Mouse (Mus musculus) limb, embryonic 10.5 days (tissue): ENCODE measurements at regions not wholly inside any gene's neighbourhood (a gene's known extent, or its start where the extent isn't known, plus 50 kb on each side); places are given as distances from the start of the nearest gene placed in this dataset.

ENCODE experiments used
- DNase-seq: peaks from one replicate; pipeline ENCODE4 v3.0.0-alpha.2; 2017; ENCODE audit warnings: low spot score
- H3K27ac ChIP-seq: fragments of 300-500 bp; sonication (generic); 2 replicates; pipeline ENCODE4 v1.5.1; 2016; ENCODE audit warnings: mild to moderate bottlenecking
- H3K27me3 ChIP-seq: fragments of 300-500 bp; sonication (generic); 2 replicates; pipeline ENCODE4 v1.6.1; 2016; ENCODE audit warnings: low read depth, mild to moderate bottlenecking; ENCODE audit not compliant: poor library complexity, severe bottlenecking
- H3K36me3 ChIP-seq: fragments of 300-500 bp; sonication (generic); 2 replicates; pipeline ENCODE4 v1.6.1; 2016; ENCODE audit warnings: mild to moderate bottlenecking, moderate library complexity
- H3K4me1 ChIP-seq: fragments of 300-500 bp; sonication (generic); 2 replicates; pipeline ENCODE4 v1.6.1; 2016
- H3K4me3 ChIP-seq: fragments of 300-500 bp; sonication (generic); 2 replicates; pipeline ENCODE4 v1.5.1; 2016; ENCODE audit warnings: mild to moderate bottlenecking, moderate library complexity
- H3K9me3 ChIP-seq: fragments of 300-500 bp; sonication (generic); replicated peaks from 2 replicates; pipeline ENCODE4 v1.6.1; 2016; ENCODE audit warnings: mild to moderate bottlenecking
- WGBS: fragments of 180-500 bp; shearing (Covaris S2); methylation state at CpG from one replicate; pipeline ENCODE4 v1.1.7; 2016; 5-methylcytosine and 5-hydroxymethylcytosine counted together

DNA sequence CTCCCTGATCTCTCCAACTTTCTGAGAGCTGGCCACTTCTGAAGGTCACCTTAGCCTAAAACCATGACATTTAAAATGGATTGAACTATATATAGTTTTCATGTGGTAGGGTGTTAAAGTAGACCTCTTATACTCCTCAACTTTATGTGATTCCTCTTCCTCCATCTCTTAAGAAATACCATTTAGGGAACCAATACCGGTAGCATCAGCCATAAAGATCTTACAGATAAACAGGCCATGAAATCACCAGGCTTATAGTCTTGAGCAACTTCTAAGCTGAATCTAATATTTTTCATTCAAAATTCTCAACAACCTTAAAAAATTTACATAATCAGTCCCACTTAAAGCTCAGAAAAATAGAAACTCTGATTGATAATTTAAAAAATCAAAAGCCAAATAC lies 56.2 kb downstream of the Rpl36a-ps1 start:
- H3K9me3 ChIP-seq = no peaks in the 10 kb centered on the region
- WGBS = 86% methylated on average over 1 of the region's 1 CpGs
- no peak overlapping the region for H3K4me3 ChIP-seq
- no peaks in the 10 kb centered on the region for H3K36me3 ChIP-seq
- no peaks in the 10 kb centered on the region for H3K4me1 ChIP-seq
- H3K27me3 ChIP-seq = no peaks in the 10 kb centered on the region
- H3K27ac ChIP-seq = no peak overlapping the region
- no peak for DNase-seq

DNA sequence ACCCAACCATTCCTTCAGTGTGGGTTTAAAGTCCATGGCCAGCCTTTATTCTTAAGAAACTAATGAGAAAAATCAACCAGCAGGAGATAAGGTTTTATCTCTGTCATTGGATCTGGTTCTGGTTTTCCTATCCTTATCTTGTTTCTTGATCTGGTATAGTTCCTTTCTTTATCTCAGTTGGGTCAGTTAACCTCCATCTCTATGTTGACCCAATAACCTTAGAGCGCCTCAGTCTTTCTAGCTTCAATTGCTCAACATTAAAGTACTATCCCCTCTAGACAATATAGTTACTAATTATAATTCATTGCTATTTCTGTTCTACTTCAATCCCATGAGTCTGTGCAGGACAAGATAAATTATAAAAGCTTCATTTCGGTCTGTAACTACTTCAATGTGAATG lies 56.7 kb downstream of the Rpl36a-ps1 start:
- no peaks in the 10 kb centered on the region for H3K36me3 ChIP-seq
- H3K27ac ChIP-seq = no peak overlapping the region
- H3K4me1 ChIP-seq = no peaks in the 10 kb centered on the region
- no peak for DNase-seq
- H3K4me3 ChIP-seq = no peak overlapping the region
- WGBS = 89% methylated on average over 2 of the region's 2 CpGs
- no peaks in the 10 kb centered on the region for H3K27me3 ChIP-seq
- no peaks in the 10 kb centered on the region for H3K9me3 ChIP-seq

DNA sequence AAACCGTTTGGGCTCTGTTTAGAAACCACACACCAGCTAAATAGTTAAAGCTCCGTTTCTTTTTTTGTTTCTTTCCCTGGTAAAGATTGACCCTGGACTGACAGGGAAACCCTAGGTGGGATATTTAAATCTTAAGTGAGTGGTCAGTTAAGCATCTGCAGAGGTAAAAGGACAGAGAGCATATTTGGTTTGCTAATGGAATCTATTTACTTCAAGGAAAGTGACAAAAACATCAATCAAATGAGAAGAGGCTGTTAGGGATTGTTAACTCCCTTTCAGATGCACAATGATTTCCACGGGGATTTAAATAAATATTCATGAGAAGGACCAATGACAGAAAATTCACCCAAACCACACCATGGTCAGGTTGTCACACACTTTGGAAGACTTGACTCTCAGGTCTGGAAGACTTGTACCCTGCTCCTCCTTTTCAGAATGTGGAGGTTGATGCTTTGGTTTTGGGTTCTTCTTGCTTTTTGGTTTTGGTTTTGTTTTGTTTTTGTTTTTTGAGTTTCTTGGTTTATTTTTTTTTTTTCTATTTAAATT lies 60.7 kb downstream of the Rpl36a-ps1 start:
- 17% methylated on average over 3 of the region's 3 CpGs for whole genome bisulfite sequencing
- no peaks in the 10 kb centered on the region for H3K27me3 ChIP-seq
- H3K4me3 ChIP-seq = no peak overlapping the region
- no peaks in the 10 kb centered on the region for H3K4me1 ChIP-seq
- DNase-seq = no peak
- no peak overlapping the region for H3K27ac ChIP-seq
- H3K9me3 ChIP-seq = no peaks in the 10 kb centered on the region
- H3K36me3 ChIP-seq = no peaks in the 10 kb centered on the region

DNA sequence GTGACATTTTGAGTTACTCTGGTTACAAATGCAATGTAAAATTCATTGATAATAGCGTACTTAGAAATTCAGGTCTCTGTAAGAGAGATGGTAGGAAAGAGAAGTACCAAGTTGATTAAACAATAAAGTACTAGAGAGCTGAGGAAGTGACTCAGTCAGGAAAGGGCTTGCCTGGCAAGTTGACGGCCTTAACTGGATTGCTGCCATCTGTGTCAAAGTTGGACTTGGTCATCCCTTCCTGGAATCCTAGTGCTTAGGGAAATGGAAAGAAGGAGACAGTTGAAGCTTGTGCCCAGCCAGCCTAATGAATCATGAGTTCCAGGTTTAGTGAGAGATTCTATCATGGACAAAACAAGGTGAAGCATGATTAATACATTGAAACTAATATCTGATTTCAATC lies 64.8 kb downstream of the Rpl36a-ps1 start:
- no peaks in the 10 kb centered on the region for H3K36me3 ChIP-seq
- no peaks in the 10 kb centered on the region for H3K9me3 ChIP-seq
- no peak overlapping the region for H3K27ac ChIP-seq
- no peak for DNase-seq
- H3K4me1 ChIP-seq = no peaks in the 10 kb centered on the region
- H3K27me3 ChIP-seq = no peaks in the 10 kb centered on the region
- 84% methylated on average over 2 of the region's 2 CpGs for WGBS
- H3K4me3 ChIP-seq = no peak overlapping the region

DNA sequence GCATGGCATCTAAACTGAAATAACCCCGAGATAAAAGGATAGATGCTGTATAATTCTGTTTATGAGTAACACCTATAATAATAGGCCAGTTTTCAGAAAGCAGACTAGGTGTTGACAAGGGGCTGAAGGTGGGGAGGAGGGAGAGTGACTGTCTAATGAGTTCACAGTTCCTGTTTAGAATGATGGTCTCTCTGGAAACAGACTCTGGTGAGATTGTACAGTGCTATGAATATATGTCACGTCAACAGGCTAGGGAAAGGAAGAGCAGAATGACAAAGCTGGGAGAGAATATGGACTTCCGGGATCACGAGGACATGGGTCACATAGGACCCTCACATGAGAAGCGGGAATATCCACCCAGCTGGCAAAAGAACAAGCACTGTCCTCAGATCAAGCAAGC lies 85.9 kb downstream of the Rpl36a-ps1 start:
- Histone ChIP-seq H3K4me3 (no peak overlapping the region), H3K9me3 (no peaks in the 10 kb centered on the region), H3K36me3 (no peaks in the 10 kb centered on the region), H3K4me1 (peaks cover 5% of the 10 kb centered on the region; the same call in 1 of the 2 replicates), H3K27me3 (no peaks in the 10 kb centered on the region), H3K27ac (no peak overlapping the region)
- no peak for DNase-seq
- 87% methylated on average over 5 of the region's 5 CpGs for WGBS

DNA sequence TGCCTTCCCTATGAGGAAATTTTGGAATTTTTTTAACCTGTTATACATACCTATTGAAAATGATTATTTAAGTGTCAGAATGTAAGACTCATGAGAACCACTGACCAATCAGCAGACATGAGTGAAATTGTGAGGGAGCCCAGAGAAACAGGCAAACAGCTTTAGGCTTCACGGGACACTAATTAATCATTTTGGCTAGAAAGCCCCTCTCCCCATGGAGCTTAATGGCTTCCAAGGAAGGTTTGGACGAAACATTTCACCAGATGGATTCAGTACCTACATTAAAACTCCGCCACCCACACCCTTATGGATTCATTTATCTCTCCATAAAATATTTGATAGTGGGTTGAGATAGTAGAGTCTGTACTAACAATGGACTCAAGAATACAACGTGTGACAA lies 95.2 kb downstream of the Rpl36a-ps1 start:
- 0 out of 2 replicates have a peak, but pooled peaks cover 6% of the 10 kb centered on the region for H3K4me1 ChIP-seq
- no peaks in the 10 kb centered on the region for H3K36me3 ChIP-seq
- DNase-seq = no peak
- no peaks in the 10 kb centered on the region for H3K27me3 ChIP-seq
- WGBS = 61% methylated on average over 4 of the region's 4 CpGs
- H3K4me3 ChIP-seq = no peak overlapping the region
- no peak overlapping the region for H3K27ac ChIP-seq
- no peaks in the 10 kb centered on the region for H3K9me3 ChIP-seq

DNA sequence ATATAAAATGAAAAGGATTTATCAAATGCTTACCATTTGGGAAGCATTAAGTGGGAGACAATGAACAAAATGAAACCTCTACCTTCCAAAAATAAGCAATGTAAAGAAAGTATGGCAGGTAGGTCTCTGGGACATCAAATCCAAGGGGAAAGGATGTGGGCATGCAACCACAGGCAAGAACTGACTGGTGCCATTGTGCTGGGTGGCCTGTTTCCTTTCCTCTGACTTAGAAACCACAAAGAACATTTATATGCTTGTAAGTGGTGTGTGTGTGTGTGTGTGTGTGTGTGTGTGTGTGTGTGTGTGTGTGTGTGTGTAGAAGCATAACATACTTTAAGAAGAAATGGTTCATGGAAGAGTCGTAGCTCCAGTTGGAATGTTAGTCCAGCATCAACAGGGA lies 96.7 kb downstream of the Rpl36a-ps1 start:
- WGBS = 85% methylated on average over 1 of the region's 1 CpGs
- Histone ChIP-seq H3K27me3 (no peaks in the 10 kb centered on the region), H3K27ac (no peak overlapping the region), H3K4me1 (0 out of 2 replicates have a peak, but pooled peaks cover 6% of the 10 kb centered on the region), H3K9me3 (no peaks in the 10 kb centered on the region), H3K4me3 (no peak overlapping the region), H3K36me3 (no peaks in the 10 kb centered on the region)
- DNase-seq = no peak

DNA sequence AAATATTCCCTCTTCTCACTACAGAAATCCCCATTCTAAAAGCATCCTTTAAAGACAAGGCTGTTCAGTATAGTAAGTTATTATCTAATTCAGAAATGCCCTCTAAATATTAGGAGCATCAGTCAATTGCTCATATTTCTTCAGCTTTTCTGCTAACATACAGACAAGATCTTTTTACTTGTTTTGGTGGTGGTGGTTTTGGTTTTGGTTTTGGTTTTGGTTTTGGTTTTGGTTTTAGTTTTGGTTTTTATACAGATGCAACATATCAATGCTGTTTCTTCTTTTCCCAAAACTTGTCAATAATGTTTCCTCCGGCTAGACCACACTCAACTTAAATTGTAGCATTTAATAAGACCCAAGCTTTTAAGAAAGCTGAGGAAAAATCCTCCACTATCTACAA lies 98.2 kb downstream of the Rpl36a-ps1 start:
- no peak for DNase-seq
- 87% methylated on average over 1 of the region's 1 CpGs for WGBS
- no peak overlapping the region for H3K4me3 ChIP-seq
- no peaks in the 10 kb centered on the region for H3K27me3 ChIP-seq
- no peaks in the 10 kb centered on the region for H3K36me3 ChIP-seq
- 0 out of 2 replicates have a peak, but pooled peaks cover 6% of the 10 kb centered on the region for H3K4me1 ChIP-seq
- H3K27ac ChIP-seq = no peak overlapping the region
- no peaks in the 10 kb centered on the region for H3K9me3 ChIP-seq

DNA sequence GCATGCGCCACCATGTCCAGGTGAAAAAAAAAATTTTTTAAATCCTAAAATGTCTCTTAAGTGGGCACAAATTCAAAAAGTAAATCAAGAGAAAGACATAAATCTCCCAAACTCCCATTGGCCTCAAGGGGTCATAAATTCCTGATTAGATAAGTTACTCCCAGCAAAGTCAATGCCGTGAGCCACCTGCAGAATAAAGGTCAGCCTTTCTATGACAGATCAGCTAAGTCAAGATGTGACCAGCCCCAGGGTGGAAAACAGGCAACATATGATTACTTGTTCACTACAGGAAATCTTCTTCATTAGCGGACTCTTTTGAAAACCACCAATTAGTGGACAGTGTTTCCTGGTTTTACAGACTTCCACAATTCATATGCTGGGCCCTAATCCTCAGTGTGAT lies 101.4 kb downstream of the Rpl36a-ps1 start:
- no peaks in the 10 kb centered on the region for H3K27me3 ChIP-seq
- no peak for DNase-seq
- no peaks in the 10 kb centered on the region for H3K36me3 ChIP-seq
- H3K27ac ChIP-seq = no peak overlapping the region
- H3K4me1 ChIP-seq = no peaks in the 10 kb centered on the region
- WGBS = 64% methylated on average over 3 of the region's 3 CpGs
- no peak overlapping the region for H3K4me3 ChIP-seq
- no peaks in the 10 kb centered on the region for H3K9me3 ChIP-seq

DNA sequence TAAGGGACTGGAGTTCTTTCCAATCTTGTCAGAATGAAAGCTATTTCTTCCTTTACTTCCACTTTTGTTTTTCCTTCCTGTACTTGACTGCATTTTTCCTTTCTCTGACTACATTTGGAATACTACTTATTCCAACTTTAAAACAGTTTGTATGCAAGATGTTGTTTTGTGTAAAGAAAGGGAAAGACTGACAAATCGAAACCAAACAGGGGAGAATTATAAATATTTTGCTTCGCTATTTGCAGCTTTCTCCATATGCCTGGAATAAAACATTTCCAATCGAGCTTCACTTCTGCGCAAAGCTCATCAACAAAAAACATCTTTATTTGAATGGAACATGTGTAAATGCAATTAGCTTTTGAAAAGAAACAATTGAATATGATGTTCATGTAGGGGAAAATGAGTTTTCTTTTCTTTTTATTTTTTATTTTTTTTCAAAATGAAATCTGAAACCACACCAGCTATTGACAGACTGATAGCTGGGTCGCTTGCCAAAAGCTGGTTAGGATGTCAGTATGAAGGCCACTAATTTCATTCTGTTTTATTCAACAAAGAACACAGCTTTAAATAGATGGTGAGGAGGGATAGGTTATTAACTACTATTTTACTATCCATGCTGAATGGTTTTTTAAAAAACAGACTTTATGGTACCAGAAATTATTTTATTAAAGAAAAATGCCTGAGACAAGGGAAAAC lies 102.7 kb downstream of the Rpl36a-ps1 start:
- Histone ChIP-seq H3K36me3 (no peaks in the 10 kb centered on the region), H3K9me3 (no peaks in the 10 kb centered on the region), H3K27ac (no peak overlapping the region), H3K4me1 (no peaks in the 10 kb centered on the region), H3K4me3 (no peak overlapping the region), H3K27me3 (no peaks in the 10 kb centered on the region)
- 83% methylated on average over 5 of the region's 5 CpGs for WGBS
- DNase-seq = no peak

DNA sequence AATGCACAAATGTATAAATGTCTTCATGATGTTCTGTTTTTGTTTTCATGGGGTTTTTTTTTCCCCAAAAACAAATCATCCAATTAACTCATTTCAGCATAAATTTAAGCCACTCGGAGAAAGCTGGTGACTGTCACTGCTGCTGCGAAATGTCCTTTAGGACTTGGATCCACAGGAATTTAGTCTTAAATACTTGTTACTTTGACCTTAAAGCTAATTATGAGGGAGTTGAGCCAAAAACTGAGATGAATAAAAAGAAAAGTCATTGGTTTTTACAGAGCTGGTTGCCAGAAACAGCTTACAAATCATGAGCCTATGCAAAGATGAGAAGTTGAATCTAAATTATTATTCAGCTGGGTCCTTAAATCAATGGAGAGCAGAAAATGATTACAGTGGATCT lies 106.5 kb downstream of the Rpl36a-ps1 start:
- 78% methylated on average over 2 of the region's 2 CpGs for WGBS
- DNase-seq = no peak
- Histone ChIP-seq H3K4me1 (no peaks in the 10 kb centered on the region), H3K9me3 (no peaks in the 10 kb centered on the region), H3K4me3 (no peak overlapping the region), H3K27me3 (no peaks in the 10 kb centered on the region), H3K27ac (no peak overlapping the region), H3K36me3 (no peaks in the 10 kb centered on the region)

DNA sequence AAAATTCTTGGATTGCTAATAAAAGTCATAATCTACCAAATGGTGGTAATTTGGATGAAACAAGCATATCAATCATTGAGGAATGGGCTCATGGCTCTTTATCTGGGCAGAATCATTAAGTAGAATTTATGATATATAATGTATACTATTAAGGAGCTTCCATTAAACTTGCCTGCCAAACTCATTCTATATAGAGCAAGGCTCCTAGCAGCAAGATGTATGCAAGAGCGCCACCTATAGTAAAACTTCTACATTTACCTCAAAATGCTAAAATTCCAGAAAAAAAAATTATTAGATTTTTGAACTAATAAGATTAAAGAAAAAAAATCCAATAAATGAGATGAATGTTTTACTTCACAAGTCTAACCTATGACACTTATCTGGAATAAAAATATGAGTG lies 107.1 kb downstream of the Rpl36a-ps1 start:
- H3K4me3 ChIP-seq = no peak overlapping the region
- H3K27ac ChIP-seq = no peak overlapping the region
- 8% methylated on average over 1 of the region's 1 CpGs for WGBS
- no peak for DNase-seq
- no peaks in the 10 kb centered on the region for H3K27me3 ChIP-seq
- no peaks in the 10 kb centered on the region for H3K4me1 ChIP-seq
- H3K36me3 ChIP-seq = no peaks in the 10 kb centered on the region
- H3K9me3 ChIP-seq = no peaks in the 10 kb centered on the region

DNA sequence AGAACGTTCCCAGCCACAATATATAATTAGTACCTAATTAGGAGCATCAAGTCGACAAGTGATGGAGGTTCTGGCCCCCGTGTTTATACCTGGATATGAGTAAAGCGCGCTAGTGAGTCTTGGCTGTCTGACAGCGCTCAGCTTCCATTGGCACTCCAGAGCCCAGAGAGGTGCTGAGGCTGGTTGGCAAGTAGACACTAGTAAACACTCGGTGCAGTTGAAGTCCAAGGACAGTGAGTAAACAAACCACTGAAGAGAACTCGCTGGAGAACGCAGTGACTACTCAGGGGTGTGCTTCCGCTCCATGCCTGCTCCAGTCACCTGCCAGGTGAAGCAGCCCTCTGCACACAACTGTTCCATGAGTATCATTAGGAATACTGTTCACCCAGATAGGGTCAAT lies 111.5 kb downstream of the Rpl36a-ps1 start:
- WGBS = 87% methylated on average over 10 of the region's 10 CpGs
- DNase-seq = no peak
- H3K9me3 ChIP-seq = no peaks in the 10 kb centered on the region
- no peak overlapping the region for H3K27ac ChIP-seq
- H3K27me3 ChIP-seq = no peaks in the 10 kb centered on the region
- H3K4me3 ChIP-seq = no peak overlapping the region
- H3K4me1 ChIP-seq = no peaks in the 10 kb centered on the region
- H3K36me3 ChIP-seq = no peaks in the 10 kb centered on the region

DNA sequence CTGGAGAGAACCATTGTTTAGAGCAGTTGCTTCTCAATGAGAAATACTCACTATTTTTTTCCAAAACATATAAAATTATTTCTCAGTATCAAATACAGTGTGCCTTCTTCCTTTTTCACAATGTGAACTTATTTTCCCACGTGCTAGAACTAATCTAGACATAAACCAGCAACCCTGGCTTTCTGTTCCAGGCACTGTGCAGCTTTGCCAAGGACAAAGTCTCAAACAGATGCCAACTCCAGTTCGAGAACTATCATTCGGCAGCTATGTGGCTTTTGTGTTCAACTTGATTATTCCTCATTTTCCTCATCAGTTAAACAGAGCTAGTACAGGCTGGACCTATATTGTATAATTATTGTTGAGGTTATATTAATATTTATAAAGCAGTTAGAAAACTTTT lies 116.2 kb downstream of the Rpl36a-ps1 start:
- Histone ChIP-seq H3K36me3 (no peaks in the 10 kb centered on the region), H3K4me1 (no peaks in the 10 kb centered on the region), H3K27ac (no peak overlapping the region), H3K4me3 (no peak overlapping the region), H3K9me3 (no peaks in the 10 kb centered on the region), H3K27me3 (no peaks in the 10 kb centered on the region)
- WGBS = 81% methylated on average over 3 of the region's 3 CpGs
- no peak for DNase-seq
